Mouse (Mus musculus): ENCODE data around the gene Aatf. TPM values are rescaled to one million over a fixed set of nuclear protein-coding genes. Genes with fewer than 3 reads are reported as not detected.
"Not testable (repeated sequence)": the region's sequence is repeated elsewhere in the genome, so short reads cannot be mapped to it uniquely, and the experiment has no call there.

Aatf gene
- polyA plus RNA-seq, 1 experiment from 2014 or later, result 63.3 TPM

DNA sequence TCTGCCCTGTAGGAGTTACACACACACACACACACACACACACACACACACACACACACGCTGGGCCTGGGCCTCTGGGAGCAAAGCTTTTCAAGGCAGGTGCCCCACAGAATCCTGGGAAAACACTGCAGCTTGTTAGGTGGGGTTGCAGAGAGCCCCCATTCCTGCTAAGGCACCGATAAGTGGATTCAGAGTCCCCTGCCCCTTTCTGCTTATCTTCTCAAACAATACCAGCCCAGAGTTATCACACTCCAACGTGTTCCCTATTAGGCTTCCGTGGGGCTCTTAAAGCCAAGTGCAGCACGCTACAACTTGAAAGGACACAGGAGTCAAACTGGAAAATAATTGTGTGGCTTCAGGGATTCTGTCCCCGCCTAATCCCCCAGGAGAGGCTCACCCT lies 100.2 kb downstream of the Aatf start:
- Histone ChIP-seq H3K27ac (no peak overlapping the region), H3K27me3 (replicated peaks) (no peaks in the 10 kb centered on the region), H3K36me3 (no peaks in the 10 kb centered on the region), H3K4me3 (replicated peaks) (no peak overlapping the region), H3K4me2 (replicated peaks) (no peak overlapping the region), H3K9ac (no peak overlapping the region), H3K9me3 (no peaks in the 10 kb centered on the region), H3K4me1 (replicated peaks) (0 out of 2 replicates have a peak, but pooled peaks cover 4% of the 10 kb centered on the region)
- no peak for ATAC-seq
- whole genome bisulfite sequencing, result 58% methylated on average over 6 of the region's 6 CpGs

DNA sequence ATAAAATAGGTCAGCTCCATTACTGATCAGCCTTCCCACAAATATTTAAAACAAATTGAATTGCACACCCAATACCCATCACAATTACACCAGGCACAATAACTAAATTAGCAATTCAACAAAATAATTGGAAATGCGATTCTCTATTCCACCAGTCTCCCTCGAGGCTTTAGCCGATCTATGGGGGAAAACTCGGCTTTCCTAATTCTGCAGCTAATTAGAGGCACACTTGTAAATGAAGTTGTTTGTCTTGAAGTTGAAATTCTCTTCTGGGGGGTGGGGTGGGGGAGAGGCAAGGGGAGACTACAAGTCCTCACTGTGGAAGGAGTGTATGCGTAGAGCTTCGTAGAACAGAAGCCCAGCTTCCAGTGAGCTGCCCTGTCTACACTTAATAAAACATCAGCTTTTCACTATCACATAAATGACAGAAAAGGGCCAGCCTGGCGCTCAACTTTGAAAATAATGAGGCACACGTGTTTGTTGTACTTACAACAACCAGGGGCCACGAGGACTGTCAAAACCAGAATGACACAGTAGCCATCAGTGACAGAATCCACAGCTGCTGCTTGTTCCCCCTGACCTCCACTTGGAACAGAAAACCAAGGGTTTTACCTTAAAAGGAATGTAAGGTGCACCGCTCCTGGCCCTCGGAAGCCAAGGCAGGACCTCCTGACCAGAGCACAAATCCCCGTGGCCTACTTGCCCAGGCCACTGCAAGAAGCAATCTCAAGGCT lies 101.0 kb downstream of the Aatf start:
- no peak overlapping the region for H3K9ac ChIP-seq
- 65% methylated on average over 12 of the region's 12 CpGs for WGBS
- H3K27me3 ChIP-seq (replicated peaks), result no peaks in the 10 kb centered on the region
- 0 out of 2 replicates have a peak, but pooled peaks cover 4% of the 10 kb centered on the region for H3K4me1 ChIP-seq (replicated peaks)
- H3K4me2 ChIP-seq (replicated peaks), result no peak overlapping the region
- no peak for ATAC-seq
- no peaks in the 10 kb centered on the region for H3K9me3 ChIP-seq
- H3K36me3 ChIP-seq, result no peaks in the 10 kb centered on the region
- H3K27ac ChIP-seq, result no peak overlapping the region
- no peak overlapping the region for H3K4me3 ChIP-seq (replicated peaks)

DNA sequence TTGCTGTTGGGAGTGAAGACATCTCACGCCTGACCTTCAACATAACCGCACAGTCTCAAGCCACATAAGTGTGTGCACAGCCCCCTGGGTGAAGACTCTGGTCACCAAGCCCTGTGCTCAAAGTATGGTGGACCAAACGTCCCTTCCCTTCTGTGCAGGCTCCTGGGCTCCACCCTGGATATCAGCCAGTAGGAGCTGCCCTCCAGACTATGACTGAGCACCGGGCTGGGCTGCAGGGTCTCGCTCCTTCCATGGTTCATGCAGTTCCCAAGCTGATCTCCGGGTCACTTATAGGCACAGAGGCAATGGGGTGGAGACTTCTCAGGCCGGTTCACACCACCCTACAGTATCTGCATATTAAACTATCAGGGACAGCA lies 101.7 kb downstream of the Aatf start:
- 0 out of 2 replicates have a peak, but pooled peaks cover 4% of the 10 kb centered on the region for H3K4me1 ChIP-seq (replicated peaks)
- H3K36me3 ChIP-seq, result no peaks in the 10 kb centered on the region
- WGBS, result 66% methylated on average over 7 of the region's 7 CpGs
- H3K9ac ChIP-seq, result no peak overlapping the region
- ATAC-seq, result 0 out of 2 replicates have a peak, but pooled peaks have one; percentile 17
- no peak overlapping the region for H3K27ac ChIP-seq
- H3K4me3 ChIP-seq (replicated peaks), result no peak overlapping the region
- no peak overlapping the region for H3K4me2 ChIP-seq (replicated peaks)
- H3K27me3 ChIP-seq (replicated peaks), result no peaks in the 10 kb centered on the region
- H3K9me3 ChIP-seq, result 0 out of 2 replicates have a peak, but pooled peaks cover 2% of the 10 kb centered on the region

DNA sequence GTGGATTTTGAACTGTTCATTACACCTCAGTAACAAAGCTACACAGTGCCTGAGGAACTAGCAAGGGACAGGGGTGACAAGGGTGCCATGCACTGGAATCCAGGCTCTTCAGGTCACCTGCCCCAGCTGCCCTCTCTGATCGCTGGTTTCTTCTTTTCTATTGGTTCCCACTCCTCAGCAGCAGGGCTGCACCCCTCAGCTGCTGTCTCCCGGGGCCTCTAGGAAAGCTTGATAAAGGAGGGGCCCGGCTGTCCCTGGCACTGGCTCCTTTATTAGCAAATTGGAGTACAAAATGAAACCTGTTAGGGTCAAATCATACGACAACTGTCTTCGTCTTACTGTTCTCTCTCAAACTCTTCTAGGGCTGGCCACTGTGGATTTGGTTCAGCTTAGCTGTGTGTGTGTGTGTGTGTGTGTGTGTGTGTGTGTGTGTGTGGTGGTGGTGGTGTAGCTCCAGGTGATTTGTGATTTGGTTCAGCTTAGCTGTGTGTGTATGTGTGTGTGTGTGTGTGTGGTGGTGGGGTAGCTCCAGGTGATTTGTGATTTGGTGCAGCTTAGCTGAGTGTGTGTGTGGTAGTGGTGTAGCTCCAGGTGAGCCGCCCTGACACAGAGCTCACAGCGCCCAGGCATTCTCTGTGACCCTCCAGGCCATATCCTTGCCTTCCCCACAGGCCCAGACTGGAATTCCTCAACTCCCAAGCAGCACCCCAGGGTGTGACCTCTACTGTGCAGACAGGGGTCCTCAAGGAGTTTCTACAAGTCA lies 102.3 kb downstream of the Aatf start:
- H3K4me1 ChIP-seq (replicated peaks), result 0 out of 2 replicates have a peak, but pooled peaks cover 4% of the 10 kb centered on the region
- H3K4me3 ChIP-seq (replicated peaks), result no peak overlapping the region
- ATAC-seq, result peak; percentile 58; the same call in 1 of the 2 replicates
- no peak overlapping the region for H3K27ac ChIP-seq
- no peaks in the 10 kb centered on the region for H3K27me3 ChIP-seq (replicated peaks)
- 0 out of 2 replicates have a peak, but pooled peaks cover 3% of the 10 kb centered on the region for H3K9me3 ChIP-seq
- WGBS, result 62% methylated on average over 7 of the region's 7 CpGs
- H3K9ac ChIP-seq, result no peak overlapping the region
- no peak overlapping the region for H3K4me2 ChIP-seq (replicated peaks)
- H3K36me3 ChIP-seq, result no peaks in the 10 kb centered on the region

DNA sequence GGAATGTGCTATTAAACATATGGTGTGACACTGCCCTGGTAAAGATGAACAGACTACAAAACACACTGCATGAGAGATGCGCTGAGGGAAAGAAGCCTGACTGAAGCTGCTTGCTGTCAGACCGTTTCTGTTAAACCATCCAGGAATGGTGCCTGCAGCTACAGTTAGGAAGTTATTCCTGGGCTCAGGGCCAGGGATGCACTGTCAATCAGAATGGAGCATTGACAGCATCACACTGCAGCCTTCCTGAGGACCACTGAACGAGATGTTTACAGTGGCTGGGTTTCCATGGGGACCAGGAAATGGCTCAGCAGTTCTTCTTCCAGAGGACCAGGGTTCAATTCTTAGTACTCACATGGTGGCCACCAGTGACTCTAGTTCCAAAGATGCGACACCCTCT lies 102.9 kb downstream of the Aatf start:
- Histone ChIP-seq H3K27me3 (replicated peaks) (no peaks in the 10 kb centered on the region), H3K9me3 (0 out of 2 replicates have a peak, but pooled peaks cover 3% of the 10 kb centered on the region), H3K4me1 (replicated peaks) (0 out of 2 replicates have a peak, but pooled peaks cover 4% of the 10 kb centered on the region), H3K36me3 (no peaks in the 10 kb centered on the region), H3K27ac (no peak overlapping the region), H3K9ac (no peak overlapping the region), H3K4me3 (replicated peaks) (no peak overlapping the region), H3K4me2 (replicated peaks) (no peak overlapping the region)
- WGBS, result 56% methylated on average over 4 of the region's 4 CpGs
- 0 out of 2 replicates have a peak, but pooled peaks have one; percentile 4 for ATAC-seq

DNA sequence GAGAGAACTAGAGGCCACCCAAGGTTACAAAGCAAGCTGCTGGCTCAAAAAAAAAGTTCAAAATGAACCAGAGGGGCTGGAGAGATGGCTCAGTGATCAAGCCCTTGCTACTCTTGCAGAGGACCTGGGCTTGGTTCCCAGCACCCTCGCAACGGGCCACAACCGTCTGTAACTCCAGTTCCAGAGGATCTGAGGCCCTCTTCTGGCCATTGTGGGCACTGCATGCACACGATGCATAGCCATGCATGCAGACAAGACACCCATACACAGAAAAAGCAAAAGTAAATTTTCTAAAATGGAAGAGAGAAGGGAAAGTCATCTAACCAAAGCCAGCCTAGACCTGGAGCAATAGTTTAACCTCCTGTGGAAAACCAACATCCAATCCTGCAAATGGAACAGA lies 106.6 kb downstream of the Aatf start:
- Histone ChIP-seq H3K27me3 (replicated peaks) (no peaks in the 10 kb centered on the region), H3K9me3 (0 out of 2 replicates have a peak, but pooled peaks cover 3% of the 10 kb centered on the region), H3K4me1 (replicated peaks) (0 out of 2 replicates have a peak, but pooled peaks cover 4% of the 10 kb centered on the region), H3K9ac (no peak overlapping the region), H3K4me3 (replicated peaks) (no peak overlapping the region), H3K4me2 (replicated peaks) (no peak overlapping the region), H3K27ac (no peak overlapping the region), H3K36me3 (no peaks in the 10 kb centered on the region)
- no peak for ATAC-seq
- WGBS, result 87% methylated on average over 4 of the region's 4 CpGs

DNA sequence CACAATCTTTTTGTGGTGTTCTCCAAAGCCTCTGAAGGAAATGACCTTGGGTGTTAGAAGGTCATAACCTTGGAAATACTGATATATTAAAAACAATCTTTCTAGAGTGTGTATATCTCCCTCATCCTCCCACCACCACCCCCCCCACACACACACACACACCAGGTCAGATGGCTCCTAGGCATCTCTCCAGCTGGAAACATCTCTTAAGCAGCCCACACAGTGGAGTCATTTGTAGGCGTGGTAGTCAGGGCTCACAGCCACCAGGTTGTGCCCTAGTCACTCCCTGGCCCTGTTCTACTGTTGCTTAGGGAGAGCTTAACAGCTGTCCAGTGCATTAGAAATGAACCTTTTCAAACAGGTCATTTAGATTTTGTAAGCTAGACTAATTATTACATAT lies 118.3 kb downstream of the Aatf start:
- Histone ChIP-seq H3K4me2 (replicated peaks) (no peak overlapping the region), H3K4me1 (replicated peaks) (no peaks in the 10 kb centered on the region), H3K4me3 (replicated peaks) (no peak overlapping the region), H3K9me3 (no peaks in the 10 kb centered on the region), H3K36me3 (peaks cover 6% of the 10 kb centered on the region; the same call in 1 of the 2 replicates), H3K27ac (no peak overlapping the region), H3K27me3 (replicated peaks) (no peaks in the 10 kb centered on the region), H3K9ac (no peak overlapping the region)
- no peak for ATAC-seq
- 63% methylated on average over 1 of the region's 1 CpGs for WGBS

DNA sequence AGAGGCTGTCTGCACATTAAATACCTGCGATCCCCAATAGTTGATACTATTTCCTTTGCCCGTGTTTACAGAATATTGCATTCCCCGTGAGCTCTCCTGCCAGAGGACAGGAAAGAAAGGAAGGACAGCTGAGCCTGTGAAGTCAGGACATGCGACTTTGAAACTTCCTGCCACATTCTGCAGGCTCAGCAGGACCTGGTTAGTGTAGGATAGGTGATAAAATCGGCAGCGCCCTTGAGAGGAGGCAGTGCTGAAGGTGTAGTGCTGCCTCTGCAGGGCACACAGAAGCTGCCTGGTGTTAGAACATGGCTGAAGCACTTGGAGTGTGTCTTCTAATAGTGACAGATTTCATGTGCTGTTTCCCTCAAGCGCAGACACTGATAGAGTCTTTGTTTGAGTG lies 119.8 kb downstream of the Aatf start:
- Histone ChIP-seq H3K27ac (no peak overlapping the region), H3K4me1 (replicated peaks) (no peaks in the 10 kb centered on the region), H3K4me2 (replicated peaks) (no peak overlapping the region), H3K36me3 (peaks cover 6% of the 10 kb centered on the region; the same call in 1 of the 2 replicates), H3K9me3 (no peaks in the 10 kb centered on the region), H3K4me3 (replicated peaks) (no peak overlapping the region), H3K9ac (no peak overlapping the region), H3K27me3 (replicated peaks) (no peaks in the 10 kb centered on the region)
- ATAC-seq, result no peak
- whole genome bisulfite sequencing, result 57% methylated on average over 7 of the region's 7 CpGs

DNA sequence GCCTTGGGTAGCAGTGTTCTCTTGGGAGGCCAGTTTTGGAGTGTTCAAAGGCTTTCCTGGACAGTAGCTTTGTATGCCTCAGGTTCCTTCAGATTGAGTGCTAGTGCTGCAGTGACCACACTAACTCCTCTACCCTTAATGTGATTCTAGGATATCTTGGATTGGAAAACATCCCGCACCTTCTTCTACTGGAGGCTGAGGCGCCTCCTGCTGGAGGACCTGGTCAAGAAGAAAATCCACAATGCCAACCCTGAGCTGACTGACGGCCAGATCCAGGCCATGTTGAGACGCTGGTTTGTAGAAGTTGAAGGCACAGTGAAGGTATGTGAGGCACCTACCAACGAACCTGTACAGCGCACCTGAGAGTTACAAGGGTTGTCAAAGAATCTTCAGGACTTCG lies 121.3 kb downstream of the Aatf start:
- H3K27ac ChIP-seq; H3K9me3 ChIP-seq; H3K4me3 ChIP-seq (replicated peaks); H3K4me1 ChIP-seq (replicated peaks); H3K36me3 ChIP-seq; ATAC-seq; H3K27me3 ChIP-seq (replicated peaks); H3K4me2 ChIP-seq (replicated peaks); H3K9ac ChIP-seq: not testable (repeated sequence)
- 86% methylated on average over 7 of the region's 7 CpGs for WGBS

DNA sequence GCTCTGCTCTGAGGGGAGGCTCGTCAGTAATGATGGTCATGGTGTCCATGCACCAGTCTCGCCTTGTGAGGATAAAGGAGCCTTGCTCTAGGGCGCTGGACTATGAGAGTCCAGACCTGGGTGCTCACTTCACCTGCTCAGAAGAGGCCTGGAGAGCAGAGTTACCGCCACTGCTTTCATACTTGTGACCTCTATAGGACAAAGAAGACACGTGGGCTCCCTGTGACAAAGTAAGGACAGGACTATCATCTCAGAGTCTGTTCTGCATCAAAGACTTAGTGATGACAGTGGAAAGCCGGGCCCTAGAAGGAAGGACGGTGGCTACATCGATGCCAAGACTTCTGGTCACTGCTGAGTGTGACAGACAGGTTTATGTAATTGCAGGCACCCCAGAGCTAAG lies 122.2 kb downstream of the Aatf start:
- Histone ChIP-seq H3K4me1 (replicated peaks) (no peaks in the 10 kb centered on the region), H3K4me3 (replicated peaks) (no peak overlapping the region), H3K4me2 (replicated peaks) (no peak overlapping the region), H3K9ac (no peak overlapping the region), H3K27me3 (replicated peaks) (no peaks in the 10 kb centered on the region), H3K36me3 (no peaks in the 10 kb centered on the region), H3K9me3 (no peaks in the 10 kb centered on the region), H3K27ac (no peak overlapping the region)
- WGBS, result 84% methylated on average over 8 of the region's 8 CpGs
- no peak for ATAC-seq

DNA sequence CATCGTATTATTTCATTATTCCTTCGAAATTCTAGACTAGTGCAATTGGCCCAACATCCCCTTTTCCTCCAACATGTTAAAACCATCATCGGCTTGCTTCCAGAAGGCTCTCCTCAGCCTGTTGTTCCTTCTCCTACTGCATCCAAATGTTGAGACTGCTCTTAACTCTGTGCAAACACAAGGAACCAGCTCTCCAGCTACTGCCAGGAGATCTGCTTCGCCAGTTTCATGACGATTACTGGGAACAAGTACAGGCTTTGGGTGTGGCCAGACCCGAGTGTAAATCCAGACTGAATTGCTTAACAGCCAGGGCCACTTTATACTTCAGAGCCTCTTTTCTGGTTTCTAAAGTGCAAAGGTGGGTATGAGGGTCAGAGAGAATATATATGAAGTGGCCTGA lies 124.0 kb downstream of the Aatf start:
- ATAC-seq, result peak; percentile 15; the same call in 1 of the 2 replicates
- H3K9ac ChIP-seq, result no peak overlapping the region
- H3K4me2 ChIP-seq (replicated peaks), result no peak overlapping the region
- 0 out of 2 replicates have a peak, but pooled peaks cover 5% of the 10 kb centered on the region for H3K36me3 ChIP-seq
- no peak overlapping the region for H3K27ac ChIP-seq
- no peak overlapping the region for H3K4me3 ChIP-seq (replicated peaks)
- 74% methylated on average over 6 of the region's 6 CpGs for WGBS
- no peaks in the 10 kb centered on the region for H3K9me3 ChIP-seq
- no peaks in the 10 kb centered on the region for H3K27me3 ChIP-seq (replicated peaks)
- H3K4me1 ChIP-seq (replicated peaks), result no peaks in the 10 kb centered on the region

DNA sequence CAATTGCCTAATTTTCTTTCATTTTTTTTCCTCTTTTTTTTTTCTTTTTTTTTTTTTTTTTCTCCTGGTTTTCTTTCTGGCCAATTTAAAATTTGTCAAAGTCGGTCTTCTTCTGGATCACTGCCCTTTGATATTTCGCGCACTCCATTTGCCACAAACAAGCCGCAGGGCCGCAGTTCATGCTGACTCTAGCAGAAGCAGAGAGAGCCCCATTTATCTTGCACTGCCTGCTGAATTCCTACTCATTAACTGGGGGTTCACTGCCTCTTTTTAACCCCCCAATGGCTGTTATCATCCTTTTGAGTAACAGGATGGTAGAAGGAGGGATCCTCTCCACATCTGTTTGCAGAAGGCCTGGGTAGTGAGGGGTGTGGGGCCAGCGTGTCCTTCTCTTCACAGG lies 129.4 kb downstream of the Aatf start:
- Histone ChIP-seq H3K4me3 (replicated peaks) (no peak overlapping the region), H3K27ac (no peak overlapping the region), H3K9me3 (no peaks in the 10 kb centered on the region), H3K4me2 (replicated peaks) (no peak overlapping the region), H3K4me1 (replicated peaks) (no peaks in the 10 kb centered on the region), H3K9ac (no peak overlapping the region), H3K27me3 (replicated peaks) (no peaks in the 10 kb centered on the region), H3K36me3 (0 out of 2 replicates have a peak, but pooled peaks cover 5% of the 10 kb centered on the region)
- no peak for ATAC-seq
- 86% methylated on average over 6 of the region's 6 CpGs for WGBS
